Mouse (Mus musculus) lung, postnatal 0 days (tissue): ENCODE results near the gene Zfp599.
A peak's percentile ranks its signal among the peaks of the same experiment; 100 is the strongest.

Experiments
- CTCF ChIP-seq: IDR thresholded peaks from 2 replicates; pipeline ENCODE4 v1.5.1; 2016; ENCODE audit warnings: antibody characterized with exemption, mild to moderate bottlenecking
- EP300 ChIP-seq: IDR thresholded peaks from 2 replicates; pipeline ENCODE4 v1.6.1; 2016; ENCODE audit warnings: antibody characterized with exemption, mild to moderate bottlenecking, control low read depth

DNA sequence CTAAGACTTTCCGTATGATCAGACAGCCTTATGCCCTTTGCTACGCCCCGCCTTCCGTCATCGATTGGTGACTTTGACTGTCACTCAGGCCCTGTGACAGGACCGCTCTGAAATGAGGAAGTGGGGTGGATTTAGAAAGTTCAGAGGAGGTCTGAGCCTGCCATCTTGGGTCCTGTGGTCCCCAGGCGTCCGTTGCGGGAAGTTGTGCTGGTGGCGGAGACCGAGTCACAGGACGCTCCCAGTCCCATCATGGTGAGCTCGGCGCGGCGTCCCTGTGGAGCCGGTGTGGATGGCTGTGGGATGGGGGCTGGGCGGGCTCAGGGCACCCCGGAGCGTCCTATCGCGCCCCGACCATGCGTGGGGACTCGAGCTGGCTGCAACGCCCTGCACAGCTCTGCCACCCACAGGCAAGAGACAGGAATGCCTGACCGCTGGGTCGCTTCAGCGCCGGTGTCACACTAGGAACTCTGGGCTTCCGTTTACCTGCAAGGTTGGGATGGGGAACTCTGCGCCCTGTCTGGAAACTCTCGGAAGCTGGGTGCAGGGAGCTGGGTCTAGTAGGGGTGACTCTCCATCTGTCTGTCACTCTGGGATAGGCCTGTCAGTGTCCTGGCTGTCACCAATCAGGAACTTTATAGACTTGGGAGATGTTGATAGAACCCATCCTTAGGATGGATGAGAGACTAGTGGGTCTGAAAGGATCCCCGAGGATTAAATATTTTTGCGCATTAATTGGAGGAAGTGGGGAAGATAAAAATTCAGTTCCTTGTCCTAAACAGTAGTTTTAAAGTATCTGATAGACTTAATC lies 33.9 kb downstream of the Zfp599 start, which contains the start of gene Zfp809:
- no peak for TF ChIP-seq EP300
- TF ChIP-seq CTCF: peak; percentile 91
